Mouse (Mus musculus): ENCODE measurements at regions not wholly inside any gene's neighbourhood (a gene's known extent, or its start where the extent isn't known, plus 50 kb on each side); places are given as distances from the start of the nearest gene placed in this dataset.

DNA sequence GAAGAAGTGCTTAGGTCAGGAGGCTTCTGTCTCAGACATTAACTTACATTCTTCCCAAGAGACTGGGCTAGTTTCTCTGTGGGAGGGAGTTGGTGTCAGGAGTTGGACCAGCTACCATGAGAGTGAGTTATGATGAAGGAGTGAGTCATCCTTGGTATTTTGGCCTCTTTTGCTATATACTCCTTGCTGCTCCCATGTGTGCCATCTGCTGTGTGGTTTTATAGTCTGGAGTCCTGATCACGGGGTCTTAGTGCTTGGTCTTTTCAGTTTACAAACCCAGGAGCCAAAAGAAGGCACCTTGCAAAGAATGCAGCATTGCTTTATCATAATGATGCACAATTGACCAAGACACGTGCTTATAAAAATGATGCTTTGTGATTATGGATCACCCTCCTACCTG, 56.6 kb downstream of the Zfp503 start:
- peaks cover 0 to 8% of the 10 kb centered on the region in 2 experiments; a peak in 2 of 4 replicates for H3K4me1 ChIP-seq (ENCODE audit: control insufficient read depth in 1 of 2, insufficient read depth in 2 of 2)
- H3K4me3 ChIP-seq (replicated peaks in 1 of 3; ENCODE audit: low read depth in 2 of 3, low read length in 2 of 3, poor library complexity in 1 of 3), result no peak overlapping the region
- dilution Hi-C loops (cut with MboI; ENCODE audit: extremely low pct_ligation_motif_present, extremely low pct_unique_long_range_greater_than_20kb, low sequenced_read_pairs), result no loop called here
- H3K27ac ChIP-seq (ENCODE audit: insufficient read depth, low read depth), result no peak overlapping the region
- no peak overlapping the region for H3K9ac ChIP-seq (ENCODE audit: insufficient read depth, low read depth)
- no peaks in the 10 kb centered on the region for H3K9me3 ChIP-seq (replicated peaks; ENCODE audit: low read length)
- H3K36me3 ChIP-seq (replicated peaks in 1 of 2; ENCODE audit: control insufficient read depth in 1 of 2, insufficient read depth in 1 of 2, low read length in 1 of 2), result no peaks in the 10 kb centered on the region
- no peaks in the 10 kb centered on the region for H3K79me2 ChIP-seq (replicated peaks; ENCODE audit: control insufficient read depth, extremely low read depth, insufficient read depth, poor library complexity, severe bottlenecking)
- H3K27me3 ChIP-seq (replicated peaks), result no peaks in the 10 kb centered on the region
- no peak for TF ChIP-seq CHD2 (IDR thresholded peaks at IDR 0.05; ENCODE audit: low read length)
- TF ChIP-seq TBP (conservative IDR thresholded peaks at IDR 0.05; ENCODE audit: low read depth, low read length), result no peak
- no peak for TF ChIP-seq SIN3A (IDR thresholded peaks at IDR 0.05; ENCODE audit: low read length)
- no peak overlapping the region for H3K4me2 ChIP-seq (ENCODE audit: insufficient read depth, low read depth, poor library complexity, severe bottlenecking)
- in situ Hi-C loops (cut with MboI; ENCODE audit: low pct_ligation_motif_present, low pct_unique_long_range_greater_than_20kb, low sequenced_read_pairs), result no loop called here
- no peak for DNase-seq (ENCODE audit: extremely low read depth)

DNA sequence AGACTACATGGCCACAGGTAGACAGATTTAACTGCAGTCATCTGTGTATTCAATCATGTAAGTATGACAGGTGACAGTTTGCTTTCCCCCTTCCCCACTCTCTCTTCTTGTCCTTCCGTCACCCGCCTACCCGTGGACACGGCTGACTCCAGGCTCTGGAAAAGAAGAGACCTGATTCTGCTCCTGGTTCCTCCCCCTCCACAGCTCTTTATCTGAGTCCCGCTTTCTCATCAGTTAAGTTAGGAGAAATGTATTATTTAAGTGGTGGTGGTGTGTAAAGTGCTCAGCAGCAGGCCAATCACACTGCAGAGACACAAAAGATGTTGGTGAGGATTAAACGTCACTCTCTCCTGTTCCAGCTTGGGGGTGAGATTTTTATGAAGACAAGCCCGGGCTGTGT, 57.5 kb downstream of the Zfp503 start:
- TF ChIP-seq RAD21 (IDR thresholded peaks at IDR 0.05; ENCODE audit: low read depth, low read length) (no peak), CHD2 (IDR thresholded peaks at IDR 0.05; ENCODE audit: low read length) (no peak), TBP (conservative IDR thresholded peaks at IDR 0.05; ENCODE audit: low read depth, low read length) (no peak), JUN (IDR thresholded peaks at IDR 0.05; ENCODE audit: insufficient read depth, low read depth, low read length) (no peak), SMC3 (IDR thresholded peaks at IDR 0.05; ENCODE audit: low read depth, low read length) (no peak), ZNF384 (IDR thresholded peaks at IDR 0.05; ENCODE audit: low read depth, low read length) (no peak), UBTF (IDR thresholded peaks at IDR 0.05; ENCODE audit: low read depth, low read length) (no peak), CHD1 (IDR thresholded peaks at IDR 0.05; ENCODE audit: low read depth, low read length) (no peak), E2F4 (IDR thresholded peaks at IDR 0.05; ENCODE audit: insufficient replicate concordance, low read depth, low read length) (no peak), NELFE (IDR thresholded peaks at IDR 0.05; ENCODE audit: low read depth, low read length) (no peak), GABPA (IDR thresholded peaks at IDR 0.05; ENCODE audit: insufficient replicate concordance, low read depth, low read length) (no peak), USF2 (conservative IDR thresholded peaks at IDR 0.05; ENCODE audit: low read depth, low read length) (no peak), IRF4 (IDR thresholded peaks at IDR 0.05; ENCODE audit: low read depth, low read length) (no peak), TCF12 (IDR thresholded peaks at IDR 0.05; ENCODE audit: low read depth, low read length) (no peak), EP300 (IDR thresholded peaks at IDR 0.05; ENCODE audit: low read length) (no peak), RCOR1 (conservative IDR thresholded peaks at IDR 0.05; ENCODE audit: low read depth, low read length) (no peak)
- in situ Hi-C loops (cut with MboI; ENCODE audit: low pct_ligation_motif_present, low pct_unique_long_range_greater_than_20kb, low sequenced_read_pairs), result no loop called here
- no peak overlapping the region for H3K4me2 ChIP-seq (ENCODE audit: insufficient read depth, low read depth, poor library complexity, severe bottlenecking)
- H3K36me3 ChIP-seq (replicated peaks in 1 of 2; ENCODE audit: control insufficient read depth in 1 of 2, insufficient read depth in 1 of 2, low read length in 1 of 2), result no peaks in the 10 kb centered on the region
- H3K9me3 ChIP-seq (replicated peaks; ENCODE audit: low read length), result no peaks in the 10 kb centered on the region
- H3K9ac ChIP-seq (ENCODE audit: insufficient read depth, low read depth), result no peak overlapping the region
- H3K27me3 ChIP-seq (replicated peaks), result no peaks in the 10 kb centered on the region
- peaks cover 0 to 8% of the 10 kb centered on the region in 2 experiments; a peak in 2 of 4 replicates for H3K4me1 ChIP-seq (ENCODE audit: control insufficient read depth in 1 of 2, insufficient read depth in 2 of 2)
- H3K4me3 ChIP-seq (replicated peaks in 1 of 3; ENCODE audit: low read depth in 2 of 3, low read length in 2 of 3, poor library complexity in 1 of 3), result no peak overlapping the region
- no peaks in the 10 kb centered on the region for H3K79me2 ChIP-seq (replicated peaks; ENCODE audit: control insufficient read depth, extremely low read depth, insufficient read depth, poor library complexity, severe bottlenecking)
- no peak overlapping the region for H3K27ac ChIP-seq (ENCODE audit: insufficient read depth, low read depth)
- DNase-seq (ENCODE audit: extremely low read depth), result no peak
- dilution Hi-C loops (cut with MboI; ENCODE audit: extremely low pct_ligation_motif_present, extremely low pct_unique_long_range_greater_than_20kb, low sequenced_read_pairs), result no loop called here

All from CH12.LX (cell line).